Mouse (Mus musculus): ENCODE data around the gene Pbx1. TPM values are rescaled to one million over a fixed set of nuclear protein-coding genes. Genes with fewer than 3 reads are reported as not detected.

The Pbx1 gene
- polyA plus RNA-seq, 1 experiment from 2014 or later, result 78.9 TPM

DNA sequence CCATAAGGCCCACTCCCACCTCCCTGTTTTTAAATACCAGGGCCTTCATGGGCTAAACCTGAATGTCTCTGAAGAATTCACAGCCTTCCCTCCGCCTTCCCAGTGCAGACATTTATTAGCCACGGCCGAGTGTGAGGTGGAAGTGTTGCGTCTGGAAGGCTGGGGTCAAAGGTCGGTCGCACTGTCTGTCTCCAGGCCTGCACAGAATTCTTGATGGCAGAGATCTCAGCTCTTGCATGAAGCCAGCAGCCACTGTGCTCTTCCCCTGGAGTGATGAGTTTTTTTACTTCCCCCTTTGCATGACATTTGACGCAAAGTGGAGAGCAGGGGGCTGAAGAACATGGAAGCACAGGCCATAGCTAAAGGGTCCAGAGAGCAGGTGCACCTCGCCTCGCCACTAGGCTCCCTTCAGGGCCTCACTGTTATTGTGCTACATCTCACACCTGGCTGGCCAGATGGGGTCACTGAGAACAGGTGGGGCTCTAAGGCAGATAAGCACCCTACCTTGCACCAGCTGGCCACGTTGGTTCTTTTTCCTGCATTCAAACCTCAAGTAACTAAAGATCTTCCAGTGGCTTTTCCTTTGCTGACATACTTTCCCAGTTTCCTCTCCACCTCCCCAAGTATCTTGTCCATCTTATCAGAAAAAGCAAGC is 143.1 kb downstream of the Pbx1 start:
- no peak overlapping the region for H3K4me3 ChIP-seq
- 49% methylated on average over 10 of the region's 10 CpGs for WGBS
- no peaks in the 10 kb centered on the region for H3K9me3 ChIP-seq (replicated peaks)
- no peaks in the 10 kb centered on the region for H3K27me3 ChIP-seq
- H3K4me1 ChIP-seq, result peaks cover 91% of the 10 kb centered on the region
- H3K9ac ChIP-seq, result peak overlapping the region; percentile 63
- H3K36me3 ChIP-seq (ENCODE audit: poor library complexity, severe bottlenecking), result 0 out of 2 replicates have a peak, but pooled peaks cover 5% of the 10 kb centered on the region
- peak overlapping the region; percentile 44; the same call in 1 of the 2 replicates for H3K4me2 ChIP-seq
- ATAC-seq, result no peak
- peak overlapping the region; percentile 95 for H3K27ac ChIP-seq

DNA sequence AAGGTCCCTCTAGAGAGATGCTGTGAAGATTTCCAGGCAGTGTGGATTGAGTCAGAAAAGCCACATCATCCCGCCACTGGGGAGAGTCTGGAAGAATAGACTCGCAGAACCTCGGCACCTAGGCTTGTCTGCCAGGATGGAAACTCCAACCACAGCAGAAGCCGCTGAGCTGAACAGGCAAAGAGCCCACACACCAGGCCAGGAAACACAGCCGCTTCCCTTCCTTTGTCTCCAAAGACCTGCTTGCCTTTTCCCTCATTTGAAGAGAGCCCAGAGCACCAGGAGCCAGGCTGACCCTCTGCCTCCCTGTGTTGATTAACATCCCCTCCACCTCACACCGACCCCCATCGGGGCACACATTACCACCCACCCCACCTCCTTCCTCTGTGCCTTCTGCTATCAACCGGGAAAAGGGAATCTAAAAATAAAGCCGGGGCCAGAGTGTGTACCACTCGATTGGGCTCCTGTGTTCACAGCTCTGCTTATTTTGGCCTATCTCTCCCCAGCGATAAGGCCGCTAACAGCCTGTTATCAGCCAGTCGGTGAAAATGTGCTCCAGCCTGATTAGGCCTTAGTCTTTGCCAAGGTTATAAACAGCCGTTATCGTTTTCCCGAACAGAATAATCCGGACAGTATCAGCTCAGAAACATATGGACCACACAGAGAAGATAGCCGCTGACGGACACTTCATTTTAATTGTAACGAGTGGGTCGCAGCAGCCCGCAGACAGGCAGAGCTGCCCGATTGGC is 144.1 kb downstream of the Pbx1 start:
- peak; percentile 26 for ATAC-seq
- peaks cover 99% of the 10 kb centered on the region for H3K4me1 ChIP-seq
- H3K27me3 ChIP-seq, result no peaks in the 10 kb centered on the region
- H3K4me2 ChIP-seq, result peak overlapping the region; percentile 44
- no peak overlapping the region for H3K4me3 ChIP-seq
- H3K9ac ChIP-seq, result peak overlapping the region; percentile 63
- H3K36me3 ChIP-seq (ENCODE audit: poor library complexity, severe bottlenecking), result 0 out of 2 replicates have a peak, but pooled peaks cover 5% of the 10 kb centered on the region
- H3K27ac ChIP-seq, result peak overlapping the region; percentile 95
- H3K9me3 ChIP-seq (replicated peaks), result no peaks in the 10 kb centered on the region
- WGBS, result 10% methylated on average over 23 of the region's 23 CpGs

DNA sequence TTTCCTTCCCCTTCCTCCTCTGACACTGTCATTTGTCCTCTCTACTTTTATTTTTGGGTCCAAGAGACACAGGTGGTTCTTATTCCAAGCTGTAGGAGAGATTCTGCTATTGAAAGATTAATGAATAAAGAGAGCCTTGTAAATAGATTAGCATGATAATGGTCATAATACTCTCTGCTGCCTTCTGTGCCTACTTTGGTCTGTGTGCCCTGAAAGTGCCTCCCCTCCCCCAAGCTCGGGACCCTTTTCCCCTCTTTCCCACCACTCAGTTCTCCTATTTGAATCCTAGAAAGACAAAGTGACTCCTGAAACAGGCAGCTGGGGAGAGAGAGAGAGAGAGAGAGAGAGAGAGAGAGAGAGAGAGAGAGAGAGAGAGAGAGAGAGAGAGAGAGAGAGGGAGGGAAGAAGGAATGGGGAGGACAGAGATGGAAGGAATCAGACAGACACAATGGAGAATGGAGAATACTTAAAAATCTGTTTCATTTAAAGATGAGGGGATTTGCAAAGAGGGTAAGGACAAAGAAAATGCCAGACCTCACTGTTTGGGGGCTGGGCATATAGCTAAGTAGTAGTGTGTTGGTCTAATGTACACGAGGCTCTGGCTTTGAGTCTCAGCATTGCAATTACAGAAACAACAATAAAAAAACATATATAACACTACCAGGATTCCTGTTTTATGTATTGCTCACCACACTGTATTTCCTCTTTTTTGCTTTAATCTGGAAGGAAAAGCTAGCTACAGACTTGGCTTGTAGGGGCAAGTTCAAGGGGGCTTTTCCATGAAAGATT is 145.0 kb downstream of the Pbx1 start:
- peak; percentile 10; the same call in 1 of the 2 replicates for ATAC-seq
- Histone ChIP-seq H3K9me3 (replicated peaks) (no peaks in the 10 kb centered on the region), H3K4me1 (peaks cover 98% of the 10 kb centered on the region), H3K4me3 (no peak overlapping the region), H3K27ac (peak overlapping the region; percentile 95), H3K4me2 (peak overlapping the region; percentile 44), H3K27me3 (no peaks in the 10 kb centered on the region), H3K9ac (peak overlapping the region; percentile 63; the same call in 1 of the 2 replicates), H3K36me3 (ENCODE audit: poor library complexity, severe bottlenecking) (0 out of 2 replicates have a peak, but pooled peaks cover 5% of the 10 kb centered on the region)
- 0% methylated on average over 2 of the region's 2 CpGs for WGBS

DNA sequence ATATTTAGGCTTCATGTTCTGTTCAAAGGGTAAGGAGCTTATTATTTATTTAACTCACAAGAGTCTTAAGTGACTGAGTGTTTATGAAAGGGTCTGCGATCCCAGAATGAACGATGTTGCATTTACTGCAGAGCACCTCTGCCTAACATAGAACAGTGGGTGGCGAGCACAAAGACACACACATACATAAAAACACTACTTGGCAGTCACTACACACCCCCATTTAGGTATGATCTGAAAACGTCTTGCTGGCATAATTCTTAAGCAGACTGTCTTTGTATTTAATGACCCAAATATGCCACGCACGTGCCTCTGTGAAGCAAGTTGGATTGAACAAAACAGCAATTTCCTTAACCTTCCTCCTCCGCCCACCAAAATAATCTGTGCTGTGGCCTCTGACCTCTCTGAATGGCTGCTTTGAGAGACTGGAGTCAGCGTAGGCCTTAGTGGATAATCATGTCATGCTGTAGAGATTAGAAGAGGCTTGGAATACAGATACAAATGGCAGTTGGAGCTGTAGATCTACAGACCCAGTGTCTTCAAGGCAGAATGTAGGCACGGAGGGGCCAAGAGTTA is 147.4 kb downstream of the Pbx1 start:
- peak overlapping the region; percentile 34 for H3K9ac ChIP-seq
- peaks cover 79% of the 10 kb centered on the region for H3K4me1 ChIP-seq
- H3K36me3 ChIP-seq (ENCODE audit: poor library complexity, severe bottlenecking), result no peaks in the 10 kb centered on the region
- H3K4me3 ChIP-seq, result no peak overlapping the region
- H3K9me3 ChIP-seq (replicated peaks), result no peaks in the 10 kb centered on the region
- peak overlapping the region; percentile 88 for H3K27ac ChIP-seq
- WGBS, result 12% methylated on average over 9 of the region's 9 CpGs
- 0 out of 2 replicates have a peak, but pooled peaks have one; percentile 17 for ATAC-seq
- H3K4me2 ChIP-seq, result peak overlapping the region; percentile 35
- no peaks in the 10 kb centered on the region for H3K27me3 ChIP-seq

DNA sequence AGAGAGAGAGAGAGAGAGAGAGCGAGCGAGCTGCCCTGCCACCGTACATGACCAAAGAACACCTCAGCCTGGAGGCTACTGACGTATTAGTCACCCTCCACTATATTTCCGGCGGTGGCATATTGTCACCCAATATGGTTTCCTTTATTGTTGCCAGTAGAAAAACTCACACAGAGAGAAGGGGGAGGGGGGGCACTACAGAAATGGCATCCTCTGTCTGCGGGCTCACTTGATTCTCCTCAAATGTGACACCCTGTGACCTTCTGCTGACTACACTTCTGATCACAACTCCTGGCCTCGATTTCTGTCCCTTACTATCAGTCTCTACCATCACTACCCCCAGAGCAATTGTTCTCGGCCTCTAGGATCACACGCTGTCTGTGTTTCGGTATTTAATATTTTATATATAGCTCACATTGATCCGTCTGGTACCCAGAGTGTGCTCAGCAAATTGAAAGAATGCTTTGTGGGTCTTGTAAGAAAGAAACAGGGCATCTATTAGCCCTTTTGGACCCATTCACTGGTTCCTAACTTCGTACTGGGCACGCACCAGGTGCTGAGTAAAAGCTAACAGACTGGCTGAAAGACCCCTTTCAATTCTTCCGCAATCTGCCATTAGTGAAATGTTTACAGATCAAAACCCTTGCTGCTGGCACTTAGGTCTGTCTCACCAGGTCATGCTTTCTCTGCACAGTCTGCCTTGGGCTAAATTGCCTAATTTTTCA is 148.1 kb downstream of the Pbx1 start:
- peak; percentile 25 for ATAC-seq
- Histone ChIP-seq H3K4me3 (no peak overlapping the region), H3K4me2 (peak overlapping the region; percentile 35), H3K9ac (peak overlapping the region; percentile 34), H3K36me3 (ENCODE audit: poor library complexity, severe bottlenecking) (no peaks in the 10 kb centered on the region), H3K4me1 (peaks cover 75% of the 10 kb centered on the region), H3K27ac (peak overlapping the region; percentile 88), H3K9me3 (replicated peaks) (no peaks in the 10 kb centered on the region), H3K27me3 (no peaks in the 10 kb centered on the region)
- WGBS, result 33% methylated on average over 15 of the region's 15 CpGs

DNA sequence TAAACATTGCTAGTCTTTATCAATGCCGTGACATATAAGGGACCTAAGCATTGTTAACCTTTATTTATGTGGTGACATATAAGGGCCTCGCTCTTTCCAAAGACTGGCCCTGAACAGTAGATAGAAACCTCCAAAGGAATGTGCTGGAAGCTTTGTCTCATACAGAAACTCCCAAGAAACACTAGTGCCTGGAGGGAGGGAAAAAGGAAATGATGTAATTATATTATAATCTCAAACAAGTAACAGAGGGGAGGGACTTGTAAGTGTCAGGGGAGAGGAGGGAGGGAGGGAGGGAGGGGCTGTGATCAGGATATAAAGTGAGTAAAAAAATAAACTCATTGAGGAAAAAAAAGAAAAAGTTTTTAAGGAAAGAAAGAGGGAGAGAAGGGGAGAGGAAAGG is 148.6 kb downstream of the Pbx1 start:
- H3K27ac ChIP-seq, result peak overlapping the region; percentile 88; the same call in 1 of the 2 replicates
- no peaks in the 10 kb centered on the region for H3K27me3 ChIP-seq
- no peak overlapping the region for H3K4me3 ChIP-seq
- peaks cover 72% of the 10 kb centered on the region for H3K4me1 ChIP-seq
- WGBS, result 82% methylated on average over 2 of the region's 2 CpGs
- H3K4me2 ChIP-seq, result no peak overlapping the region
- ATAC-seq, result no peak
- H3K9me3 ChIP-seq (replicated peaks), result no peaks in the 10 kb centered on the region
- no peaks in the 10 kb centered on the region for H3K36me3 ChIP-seq (ENCODE audit: poor library complexity, severe bottlenecking)
- H3K9ac ChIP-seq, result no peak overlapping the region

DNA sequence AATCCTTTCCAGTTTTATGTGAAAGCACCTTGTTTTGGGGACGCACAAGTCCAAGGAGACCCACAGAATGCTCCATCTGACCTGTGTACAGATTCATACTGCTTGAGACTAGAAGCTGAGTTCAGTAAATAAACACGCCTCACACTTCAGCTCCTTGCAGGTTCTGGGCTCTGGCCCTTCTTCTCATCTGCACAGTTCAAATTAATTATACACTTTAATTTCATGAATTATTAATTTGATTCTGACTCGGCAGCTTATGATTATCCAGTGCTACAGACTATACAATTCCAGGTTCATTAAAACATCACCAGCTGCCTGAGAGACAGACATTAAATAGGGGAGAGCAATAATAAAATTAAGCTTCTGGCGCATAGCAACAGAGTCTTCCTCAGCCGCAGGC is 156.4 kb downstream of the Pbx1 start:
- H3K9me3 ChIP-seq (replicated peaks), result no peaks in the 10 kb centered on the region
- no peaks in the 10 kb centered on the region for H3K27me3 ChIP-seq

DNA sequence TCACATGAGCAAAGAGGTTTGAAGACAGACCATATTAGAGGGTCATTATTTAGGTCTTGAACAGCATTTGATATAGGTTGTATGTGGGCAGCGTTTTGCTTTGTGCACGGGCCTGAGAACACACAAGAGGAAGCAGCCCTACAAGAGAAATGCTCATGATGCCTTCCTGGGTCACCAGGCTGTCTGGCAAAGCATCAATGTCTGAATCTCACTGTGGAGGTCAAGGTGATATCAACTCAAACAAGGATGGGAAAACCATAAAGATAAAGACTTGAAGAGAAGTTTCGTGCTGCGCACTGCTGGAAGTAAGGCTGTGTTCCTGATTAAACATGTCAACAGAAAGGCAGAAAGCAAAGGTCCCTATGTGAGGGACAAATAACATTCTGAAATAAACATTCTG is 157.8 kb downstream of the Pbx1 start:
- Histone ChIP-seq H3K27me3 (no peaks in the 10 kb centered on the region), H3K9ac (no peak overlapping the region), H3K4me3 (no peak overlapping the region), H3K27ac (no peak overlapping the region), H3K4me1 (peaks cover 64% of the 10 kb centered on the region), H3K36me3 (ENCODE audit: poor library complexity, severe bottlenecking) (no peaks in the 10 kb centered on the region), H3K4me2 (no peak overlapping the region), H3K9me3 (replicated peaks) (no peaks in the 10 kb centered on the region)
- WGBS, result 96% methylated on average over 4 of the region's 4 CpGs
- no peak for ATAC-seq

More for the DNA sequence above, 156.4 kb downstream of the Pbx1 start:
- Histone ChIP-seq H3K27ac (peak overlapping the region; percentile 84), H3K4me2 (peak overlapping the region; percentile 8; the same call in 1 of the 2 replicates), H3K36me3 (ENCODE audit: poor library complexity, severe bottlenecking) (no peaks in the 10 kb centered on the region), H3K9ac (no peak overlapping the region), H3K4me1 (peaks cover 50% of the 10 kb centered on the region), H3K4me3 (no peak overlapping the region)
- ATAC-seq, result peak; percentile 91
- 27% methylated on average over 5 of the region's 5 CpGs for WGBS

DNA sequence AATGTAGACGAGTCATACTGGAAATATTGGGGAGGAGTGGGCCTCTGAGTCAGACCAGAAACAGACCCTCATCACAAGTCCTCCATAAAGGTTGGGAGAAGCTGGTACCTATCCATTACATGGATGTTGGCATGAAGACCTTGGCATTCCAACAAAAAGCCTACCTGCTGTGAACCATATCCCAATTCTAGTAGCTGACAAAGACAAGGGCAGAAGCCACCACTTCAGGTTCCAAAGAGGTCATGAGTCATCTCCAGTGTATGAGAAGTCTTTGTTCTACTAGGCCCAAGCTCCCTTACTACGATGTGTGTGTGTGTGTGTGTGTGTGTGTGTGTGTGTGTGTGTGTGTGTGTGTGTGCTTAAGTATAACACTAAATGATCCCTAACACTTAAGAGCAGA is 160.0 kb downstream of the Pbx1 start:
- Histone ChIP-seq H3K27me3 (no peaks in the 10 kb centered on the region), H3K9ac (no peak overlapping the region), H3K9me3 (replicated peaks) (no peaks in the 10 kb centered on the region), H3K4me3 (no peak overlapping the region), H3K27ac (no peak overlapping the region), H3K4me2 (no peak overlapping the region), H3K4me1 (peaks cover 68% of the 10 kb centered on the region), H3K36me3 (ENCODE audit: poor library complexity, severe bottlenecking) (no peaks in the 10 kb centered on the region)
- 91% methylated on average over 2 of the region's 2 CpGs for WGBS
- ATAC-seq, result no peak

DNA sequence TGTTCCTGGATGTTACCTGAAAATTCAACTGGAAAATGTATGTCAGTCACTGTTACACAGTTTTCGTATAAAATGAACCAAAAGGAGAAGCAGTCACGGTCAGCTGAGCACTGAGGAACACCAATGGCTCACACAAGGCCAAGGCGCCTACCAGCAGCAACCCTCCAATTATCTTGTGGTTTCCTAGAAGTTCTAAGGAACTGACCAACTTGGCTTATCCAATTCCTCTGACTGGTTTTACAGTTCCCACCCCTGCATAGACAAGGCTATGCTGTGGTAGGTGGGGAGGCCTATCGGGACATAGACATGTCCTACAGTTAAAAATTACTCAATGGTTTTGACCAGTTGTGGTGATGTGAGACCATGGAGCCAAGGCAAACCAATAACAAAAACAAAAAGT is 160.9 kb downstream of the Pbx1 start:
- Histone ChIP-seq H3K4me2 (no peak overlapping the region), H3K4me1 (peaks cover 61% of the 10 kb centered on the region)

More for the DNA sequence above, 160.9 kb downstream of the Pbx1 start:
- no peak overlapping the region for H3K9ac ChIP-seq
- no peaks in the 10 kb centered on the region for H3K36me3 ChIP-seq (ENCODE audit: poor library complexity, severe bottlenecking)
- 96% methylated on average over 4 of the region's 4 CpGs for WGBS
- no peaks in the 10 kb centered on the region for H3K27me3 ChIP-seq
- H3K4me3 ChIP-seq, result no peak overlapping the region
- no peak for ATAC-seq
- H3K9me3 ChIP-seq (replicated peaks), result no peaks in the 10 kb centered on the region
- H3K27ac ChIP-seq, result no peak overlapping the region

Data from forebrain, embryonic 13.5 days (tissue).